Mouse (Mus musculus): ENCODE measurements around the gene Map3k19. TPM values are rescaled to one million over a fixed set of nuclear protein-coding genes. Genes with fewer than 3 reads are reported as not detected.

The Map3k19 gene
- polyA plus RNA-seq, 1 experiment from 2014 or later = 0.02 TPM

Other genes with a start within 250 kb of the Map3k19 start
- 3.0 and 4.2 TPM in 2 replicates for gene Tmem163, start 175.5 kb downstream of the Map3k19 start, polyA plus RNA-seq (2016; fragmentation: Nextera tagmentation; extraction: Ambion mirVana)
- gene Acmsd, start 125.6 kb downstream of the Map3k19 start, polyA plus RNA-seq (2016; fragmentation: Nextera tagmentation; extraction: Ambion mirVana) = 0.11 and 0.22 TPM in 2 replicates
- 98.0 and 102 TPM in 2 replicates for gene Ccnt2, start 80.9 kb downstream of the Map3k19 start, polyA plus RNA-seq (2016; fragmentation: Nextera tagmentation; extraction: Ambion mirVana)
- gene Rab3gap1, start 13.7 kb upstream of the Map3k19 start, polyA plus RNA-seq (2016; fragmentation: Nextera tagmentation; extraction: Ambion mirVana) = 17.5 and 17.9 TPM in 2 replicates
- gene Zranb3, start 248.0 kb upstream of the Map3k19 start, polyA plus RNA-seq (2016; fragmentation: Nextera tagmentation; extraction: Ambion mirVana) = 14.9 and 15.8 TPM in 2 replicates
- 81.0 and 83.9 TPM in 2 replicates for gene R3hdm1, start 248.3 kb upstream of the Map3k19 start, polyA plus RNA-seq (2016; fragmentation: Nextera tagmentation; extraction: Ambion mirVana)

Data from embryonic facial prominence, embryonic 10.5 days (tissue).